Mouse (Mus musculus): ENCODE results near the gene Il1rl2. TPM values are rescaled to one million over a fixed set of nuclear protein-coding genes. Genes with fewer than 3 reads are reported as not detected.

Gene Il1rl2
- 2.5 and 2.8 TPM in 2 replicates for polyA plus RNA-seq (2016; fragmentation: Nextera tagmentation; extraction: Ambion mirVana)

- WGBS: 38% methylated on average over 6 of the region's 6 CpGs
- H3K27ac ChIP-seq: no peak within 1 kb of the TSS
- no peak for ATAC-seq (ENCODE audit: low FRiP score)
- H3K9ac ChIP-seq: no peak within 1 kb of the TSS
- no peaks in the 10 kb centered on the region for H3K36me3 ChIP-seq
- no peaks in the 10 kb centered on the region for H3K9me3 ChIP-seq (replicated peaks)
- peak within 1 kb of the TSS; percentile 36 for H3K4me3 ChIP-seq
- peak within 1 kb of the TSS; percentile 67 for H3K4me2 ChIP-seq (replicated peaks)
- peaks cover 37% of the 10 kb centered on the region for H3K27me3 ChIP-seq
- peaks cover 6% of the 10 kb centered on the region for H3K4me1 ChIP-seq
These were observed at the start of gene Il1rl2 for GRCm38 (mm10) chr1:40324457-40324856. TSS of gene Il1rl2 (plus strand) at chr1:40324610.

GRCm38 (mm10) chr1:40275285-40276013 is 49.0 kb upstream of the Il1rl2 start:
- Histone ChIP-seq H3K27me3 (no peaks in the 10 kb centered on the region), H3K4me3 (no peak overlapping the region), H3K4me1 (no peaks in the 10 kb centered on the region), H3K36me3 (no peaks in the 10 kb centered on the region), H3K9ac (no peak overlapping the region), H3K27ac (no peak overlapping the region), H3K4me2 (replicated peaks) (no peak overlapping the region), H3K9me3 (replicated peaks) (no peaks in the 10 kb centered on the region)
- WGBS: 79% methylated on average over 10 of the region's 10 CpGs
- no peak for ATAC-seq (ENCODE audit: low FRiP score)

GRCm38 (mm10) chr1:40277944-40278343 is 46.5 kb upstream of the Il1rl2 start:
- ATAC-seq (ENCODE audit: low FRiP score): no peak

GRCm38 (mm10) chr1:40278720-40279119 is 45.7 kb upstream of the Il1rl2 start:
- no peaks in the 10 kb centered on the region for H3K4me1 ChIP-seq
- no peak overlapping the region for H3K9ac ChIP-seq
- H3K36me3 ChIP-seq: no peaks in the 10 kb centered on the region
- H3K27ac ChIP-seq: no peak overlapping the region
- no peak overlapping the region for H3K4me2 ChIP-seq (replicated peaks)
- H3K4me3 ChIP-seq: no peak overlapping the region
- 85% methylated on average over 2 of the region's 2 CpGs for WGBS
- no peak for ATAC-seq (ENCODE audit: low FRiP score)
- no peaks in the 10 kb centered on the region for H3K9me3 ChIP-seq (replicated peaks)
- H3K27me3 ChIP-seq: no peaks in the 10 kb centered on the region

More at GRCm38 (mm10) chr1:40277944-40278343, 46.5 kb upstream of the Il1rl2 start:
- Histone ChIP-seq H3K9me3 (replicated peaks) (no peaks in the 10 kb centered on the region), H3K9ac (no peak overlapping the region), H3K27ac (no peak overlapping the region), H3K36me3 (no peaks in the 10 kb centered on the region), H3K4me1 (no peaks in the 10 kb centered on the region), H3K27me3 (no peaks in the 10 kb centered on the region), H3K4me3 (no peak overlapping the region), H3K4me2 (replicated peaks) (no peak overlapping the region)
- 92% methylated on average over 4 of the region's 4 CpGs for WGBS

- no peak overlapping the region for H3K4me2 ChIP-seq (replicated peaks)
- no peak overlapping the region for H3K4me3 ChIP-seq
- H3K4me1 ChIP-seq: no peaks in the 10 kb centered on the region
- H3K9ac ChIP-seq: no peak overlapping the region
- 90% methylated on average over 11 of the region's 11 CpGs for WGBS
- no peak overlapping the region for H3K27ac ChIP-seq
- no peak for ATAC-seq (ENCODE audit: low FRiP score)
- H3K36me3 ChIP-seq: no peaks in the 10 kb centered on the region
- H3K27me3 ChIP-seq: no peaks in the 10 kb centered on the region
- H3K9me3 ChIP-seq (replicated peaks): no peaks in the 10 kb centered on the region
These were observed 45.1 kb upstream of the Il1rl2 start for GRCm38 (mm10) chr1:40279182-40279743.

- ATAC-seq (ENCODE audit: low FRiP score): no peak
These were observed 42.5 kb upstream of the Il1rl2 start for GRCm38 (mm10) chr1:40281950-40282349.

GRCm38 (mm10) chr1:40282394-40282793 is 42.0 kb upstream of the Il1rl2 start:
- ATAC-seq (ENCODE audit: low FRiP score): no peak
- WGBS: 86% methylated on average over 3 of the region's 3 CpGs

More at GRCm38 (mm10) chr1:40281950-40282349, 42.5 kb upstream of the Il1rl2 start:
- Histone ChIP-seq H3K36me3 (no peaks in the 10 kb centered on the region), H3K27ac (no peak overlapping the region), H3K27me3 (no peaks in the 10 kb centered on the region), H3K9me3 (replicated peaks) (no peaks in the 10 kb centered on the region), H3K9ac (no peak overlapping the region), H3K4me2 (replicated peaks) (no peak overlapping the region), H3K4me1 (no peaks in the 10 kb centered on the region), H3K4me3 (no peak overlapping the region)
- 77% methylated on average over 4 of the region's 4 CpGs for WGBS

GRCm38 (mm10) chr1:40283995-40284394 is 40.4 kb upstream of the Il1rl2 start:
- Histone ChIP-seq H3K9me3 (replicated peaks) (no peaks in the 10 kb centered on the region), H3K9ac (no peak overlapping the region), H3K36me3 (no peaks in the 10 kb centered on the region), H3K4me1 (no peaks in the 10 kb centered on the region), H3K27ac (no peak overlapping the region), H3K4me3 (no peak overlapping the region), H3K27me3 (no peaks in the 10 kb centered on the region), H3K4me2 (replicated peaks) (no peak overlapping the region)
- ATAC-seq (ENCODE audit: low FRiP score): no peak
- 79% methylated on average over 5 of the region's 5 CpGs for WGBS

More at GRCm38 (mm10) chr1:40282394-40282793, 42.0 kb upstream of the Il1rl2 start:
- no peaks in the 10 kb centered on the region for H3K27me3 ChIP-seq
- no peak overlapping the region for H3K9ac ChIP-seq
- H3K4me2 ChIP-seq (replicated peaks): no peak overlapping the region
- no peak overlapping the region for H3K4me3 ChIP-seq
- H3K27ac ChIP-seq: no peak overlapping the region
- H3K36me3 ChIP-seq: no peaks in the 10 kb centered on the region
- H3K4me1 ChIP-seq: no peaks in the 10 kb centered on the region
- H3K9me3 ChIP-seq (replicated peaks): no peaks in the 10 kb centered on the region

GRCm38 (mm10) chr1:40290489-40291255 is 33.7 kb upstream of the Il1rl2 start:
- no peak for ATAC-seq (ENCODE audit: low FRiP score)
- H3K36me3 ChIP-seq: no peaks in the 10 kb centered on the region
- 71% methylated on average over 12 of the region's 12 CpGs for WGBS
- no peaks in the 10 kb centered on the region for H3K9me3 ChIP-seq (replicated peaks)
- no peak overlapping the region for H3K9ac ChIP-seq
- H3K4me3 ChIP-seq: no peak overlapping the region
- H3K4me1 ChIP-seq: no peaks in the 10 kb centered on the region
- no peak overlapping the region for H3K27ac ChIP-seq
- no peaks in the 10 kb centered on the region for H3K27me3 ChIP-seq
- H3K4me2 ChIP-seq (replicated peaks): no peak overlapping the region

- Histone ChIP-seq H3K36me3 (no peaks in the 10 kb centered on the region), H3K27me3 (no peaks in the 10 kb centered on the region), H3K27ac (no peak overlapping the region), H3K4me2 (replicated peaks) (no peak overlapping the region), H3K4me3 (no peak overlapping the region), H3K4me1 (no peaks in the 10 kb centered on the region), H3K9ac (no peak overlapping the region), H3K9me3 (replicated peaks) (no peaks in the 10 kb centered on the region)
- no peak for ATAC-seq (ENCODE audit: low FRiP score)
- WGBS: 89% methylated on average over 2 of the region's 2 CpGs
These were observed 32.2 kb upstream of the Il1rl2 start for GRCm38 (mm10) chr1:40292231-40292630.

GRCm38 (mm10) chr1:40293891-40294290 is 30.5 kb upstream of the Il1rl2 start:
- no peak overlapping the region for H3K27ac ChIP-seq
- no peak for ATAC-seq (ENCODE audit: low FRiP score)
- H3K27me3 ChIP-seq: no peaks in the 10 kb centered on the region
- no peak overlapping the region for H3K4me2 ChIP-seq (replicated peaks)
- no peaks in the 10 kb centered on the region for H3K36me3 ChIP-seq
- no peak overlapping the region for H3K4me3 ChIP-seq
- 94% methylated on average over 7 of the region's 7 CpGs for WGBS
- no peaks in the 10 kb centered on the region for H3K4me1 ChIP-seq
- H3K9me3 ChIP-seq (replicated peaks): no peaks in the 10 kb centered on the region
- no peak overlapping the region for H3K9ac ChIP-seq

- no peaks in the 10 kb centered on the region for H3K27me3 ChIP-seq
- no peaks in the 10 kb centered on the region for H3K36me3 ChIP-seq
- no peak overlapping the region for H3K9ac ChIP-seq
- no peak overlapping the region for H3K4me2 ChIP-seq (replicated peaks)
- ATAC-seq (ENCODE audit: low FRiP score): no peak
- no peaks in the 10 kb centered on the region for H3K9me3 ChIP-seq (replicated peaks)
- H3K4me1 ChIP-seq: no peaks in the 10 kb centered on the region
- H3K27ac ChIP-seq: no peak overlapping the region
- 93% methylated on average over 9 of the region's 9 CpGs for WGBS
- no peak overlapping the region for H3K4me3 ChIP-seq
These were observed 29.6 kb upstream of the Il1rl2 start for GRCm38 (mm10) chr1:40294824-40295223.
